Mouse (Mus musculus) lung, postnatal 0 days (tissue): Measurements from ENCODE around the gene Cdh1. TPM values are rescaled to one million over a fixed set of nuclear protein-coding genes. Genes with fewer than 3 reads are reported as not detected.
"Not testable (repeated sequence)": the region's sequence is repeated elsewhere in the genome, so short reads cannot be mapped to it uniquely, and the experiment has no call there.

Experiments
- ATAC-seq: fragments of 200-750 bp; cut with Nextera tagmentation; 2 replicates; pipeline ENCODE4 v1.8.0; 2017; ENCODE audit warnings: moderate library complexity
- DNase-seq: peaks from one replicate; pipeline ENCODE4 v3.0.0-alpha.2; 2016; ENCODE audit warnings: low spot score
- H3K27ac ChIP-seq: fragments of 300-500 bp; sonication (generic); 2 replicates; pipeline ENCODE4 v1.5.1; 2014; ENCODE audit warnings: antibody characterized with exemption, mild to moderate bottlenecking, low read length, mixed read lengths
- H3K27me3 ChIP-seq: fragments of 300-500 bp; sonication (generic); replicated peaks from 2 replicates; pipeline ENCODE4 v1.6.1; 2014; ENCODE audit warnings: low read length, mixed read lengths; ENCODE audit not compliant: insufficient read depth
- H3K36me3 ChIP-seq: fragments of 300-500 bp; sonication (generic); 2 replicates; pipeline ENCODE4 v1.6.1; 2014; ENCODE audit warnings: low read length, mixed read lengths; ENCODE audit not compliant: insufficient read depth
- H3K4me1 ChIP-seq: fragments of 300-500 bp; sonication (generic); 2 replicates; pipeline ENCODE4 v1.6.1; 2014; ENCODE audit warnings: antibody characterized with exemption, low read depth, low read length, mixed read lengths; ENCODE audit not compliant: insufficient read depth
- H3K4me2 ChIP-seq: fragments of 300-500 bp; sonication (generic); replicated peaks from 2 replicates; pipeline ENCODE4 v1.6.1; 2014; ENCODE audit warnings: low read depth, mild to moderate bottlenecking, low read length, moderate library complexity, mixed read lengths
- H3K4me3 ChIP-seq: fragments of 300-500 bp; sonication (generic); 2 replicates; pipeline ENCODE4 v1.5.1; 2014; ENCODE audit warnings: low read depth, low read length
- H3K9ac ChIP-seq: fragments of 300-500 bp; sonication (generic); replicated peaks from 2 replicates; pipeline ENCODE4 v1.6.1; 2014; ENCODE audit warnings: low read depth, mild to moderate bottlenecking
- H3K9me3 ChIP-seq: fragments of 300-500 bp; sonication (generic); 2 replicates; pipeline ENCODE4 v1.6.1; 2016; ENCODE audit warnings: low read length, mixed read lengths
- CTCF ChIP-seq: IDR thresholded peaks from 2 replicates; pipeline ENCODE4 v1.5.1; 2016; ENCODE audit warnings: antibody characterized with exemption, mild to moderate bottlenecking
- EP300 ChIP-seq: IDR thresholded peaks from 2 replicates; pipeline ENCODE4 v1.6.1; 2016; ENCODE audit warnings: antibody characterized with exemption, mild to moderate bottlenecking, control low read depth
- WGBS: fragments of 180-500 bp; shearing (Covaris S2); extraction: QIAGEN DNeasy Blood & Tissue Kit; methylation state at CpG from one replicate; pipeline ENCODE4 v1.1.7; 2014; 5-methylcytosine and 5-hydroxymethylcytosine counted together
- polyA plus RNA-seq: library from polyadenylated mRNA; unstranded; fragments of >200 nt; fragmentation: Nextera tagmentation; extraction: Ambion mirVana; gene quantifications from 2 replicates; pipeline ENCODE4 v1.2.1, GENCODE M21; 2015

Cdh1 gene
- polyA plus RNA-seq, 1 experiment from 2014 or later, result 88.2 TPM

- no peak overlapping the region for H3K27ac ChIP-seq
- TF ChIP-seq EP300 (no peak), CTCF (no peak)
- 82% methylated on average over 6 of the region's 7 CpGs for WGBS
Observed at GRCm38 (mm10) chr8:106569006-106569405, 34.1 kb upstream of the Cdh1 start.

GRCm38 (mm10) chr8:106570386-106570785 is 32.8 kb upstream of the Cdh1 start:
- DNase-seq (no peak), ATAC-seq (no peak)
- no peak for TF ChIP-seq CTCF
- no peak for TF ChIP-seq EP300
- Histone ChIP-seq H3K36me3 (no peaks in the 10 kb centered on the region), H3K9me3 (no peaks in the 10 kb centered on the region), H3K9ac (no peak overlapping the region), H3K4me3 (no peak overlapping the region), H3K4me2 (no peak overlapping the region), H3K4me1 (no peaks in the 10 kb centered on the region), H3K27ac (no peak overlapping the region), H3K27me3 (no peaks in the 10 kb centered on the region)
- 72% methylated on average over 4 of the region's 4 CpGs for WGBS

More at GRCm38 (mm10) chr8:106569006-106569405, 34.1 kb upstream of the Cdh1 start:
- Histone ChIP-seq H3K36me3 (no peaks in the 10 kb centered on the region), H3K9ac (no peak overlapping the region), H3K4me2 (no peak overlapping the region), H3K4me1 (no peaks in the 10 kb centered on the region), H3K9me3 (no peaks in the 10 kb centered on the region), H3K27me3 (no peaks in the 10 kb centered on the region), H3K4me3 (no peak overlapping the region)
- no peak for DNase-seq
- no peak for ATAC-seq

- ATAC-seq, result no peak
- Histone ChIP-seq H3K27me3 (no peaks in the 10 kb centered on the region), H3K4me1 (peaks cover 3% of the 10 kb centered on the region; the same call in 1 of the 2 replicates), H3K9me3 (no peaks in the 10 kb centered on the region), H3K4me2 (no peak overlapping the region), H3K27ac (no peak overlapping the region), H3K36me3 (no peaks in the 10 kb centered on the region), H3K4me3 (no peak overlapping the region), H3K9ac (no peak overlapping the region)
- WGBS, result 45% methylated on average over 5 of the region's 5 CpGs
- TF ChIP-seq EP300, result no peak
- no peak for TF ChIP-seq CTCF
- no peak for DNase-seq
Observed at GRCm38 (mm10) chr8:106571551-106572172, 31.5 kb upstream of the Cdh1 start.

GRCm38 (mm10) chr8:106572175-106572574 is 31.0 kb upstream of the Cdh1 start:
- not testable (repeated sequence) for H3K27ac ChIP-seq, H3K4me2 ChIP-seq, DNase-seq, H3K4me3 ChIP-seq, ATAC-seq, H3K9me3 ChIP-seq, H3K4me1 ChIP-seq, H3K27me3 ChIP-seq, H3K9ac ChIP-seq, H3K36me3 ChIP-seq
- WGBS, result 47% methylated on average over 1 of the region's 1 CpGs

GRCm38 (mm10) chr8:106573168-106573567 is 30.0 kb upstream of the Cdh1 start, which contains the start of gene Gm10073:
Gene Gm10073, minus strand, starts transcription at chr8:106573461.
- not testable (repeated sequence) for H3K4me1 ChIP-seq, H3K36me3 ChIP-seq, H3K9me3 ChIP-seq, DNase-seq, H3K27me3 ChIP-seq, H3K9ac ChIP-seq, H3K4me2 ChIP-seq, H3K4me3 ChIP-seq, H3K27ac ChIP-seq, ATAC-seq
- 35% methylated on average over 19 of the region's 20 CpGs for WGBS

- 64% methylated on average over 4 of the region's 4 CpGs for WGBS
Observed at GRCm38 (mm10) chr8:106574283-106574682, 28.9 kb upstream of the Cdh1 start.

More at GRCm38 (mm10) chr8:106574283-106574682, 28.9 kb upstream of the Cdh1 start:
- no peak for ATAC-seq
- Histone ChIP-seq H3K4me3 (no peak overlapping the region), H3K36me3 (no peaks in the 10 kb centered on the region), H3K27me3 (no peaks in the 10 kb centered on the region), H3K9ac (no peak overlapping the region), H3K9me3 (no peaks in the 10 kb centered on the region), H3K4me2 (no peak overlapping the region), H3K27ac (no peak overlapping the region), H3K4me1 (peaks cover 5% of the 10 kb centered on the region; the same call in 1 of the 2 replicates)
- DNase-seq, result no peak
- no peak for TF ChIP-seq EP300
- no peak for TF ChIP-seq CTCF
